Mouse (Mus musculus) mouse embryonic stem cell (cell line): ENCODE results near the gene Oxld1.

Experiments
- in situ Hi-C, 2 experiments: fragments of 300-500 bp; cut with MboI; formaldehyde crosslinking; loops; 1 replicate in 1 of 2; 3 replicates in 1 of 2; pipeline ENCODE4 v1.14.3; 2019 to 2020; ENCODE audit warnings: low sequenced_read_pairs in 2 of 2, low pct_unique_long_range_greater_than_20kb in 1 of 2, mixed read lengths in 1 of 2; ENCODE audit not compliant: unreplicated experiment in 1 of 2

Gene Oxld1

DNA sequence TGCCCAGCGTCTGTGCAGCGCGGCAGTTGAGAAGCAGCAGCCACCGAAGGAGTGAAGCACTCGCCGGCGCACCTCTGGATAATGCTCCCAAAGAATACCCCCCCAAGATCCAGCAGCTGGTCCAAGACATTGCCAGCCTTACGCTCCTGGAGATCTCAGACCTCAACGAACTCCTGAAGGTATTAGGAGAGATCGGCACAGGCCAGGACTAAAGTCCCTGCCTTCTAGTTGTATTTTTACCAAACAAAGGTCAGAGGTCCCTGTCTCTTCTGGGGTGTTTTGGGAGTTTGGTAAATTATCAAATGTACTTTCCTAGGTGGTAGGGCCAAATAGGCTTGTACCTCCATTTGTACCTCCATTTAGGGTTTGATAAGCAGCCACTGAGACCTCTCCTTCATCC is 27.4 kb upstream of the Oxld1 start:
- in situ Hi-C loops = no loop called here

- in situ Hi-C loops = no loop called here
Measured at GRCm38 (mm10) chr11:120484265-120484981, 26.6 kb upstream of the Oxld1 start, which contains the start of gene Mrpl12. Gene Mrpl12 (plus strand): TSS chr11:120484613.

GRCm38 (mm10) chr11:120483448-120483934 is 25.6 kb upstream of the Oxld1 start:
- in situ Hi-C loops = no loop called here

DNA sequence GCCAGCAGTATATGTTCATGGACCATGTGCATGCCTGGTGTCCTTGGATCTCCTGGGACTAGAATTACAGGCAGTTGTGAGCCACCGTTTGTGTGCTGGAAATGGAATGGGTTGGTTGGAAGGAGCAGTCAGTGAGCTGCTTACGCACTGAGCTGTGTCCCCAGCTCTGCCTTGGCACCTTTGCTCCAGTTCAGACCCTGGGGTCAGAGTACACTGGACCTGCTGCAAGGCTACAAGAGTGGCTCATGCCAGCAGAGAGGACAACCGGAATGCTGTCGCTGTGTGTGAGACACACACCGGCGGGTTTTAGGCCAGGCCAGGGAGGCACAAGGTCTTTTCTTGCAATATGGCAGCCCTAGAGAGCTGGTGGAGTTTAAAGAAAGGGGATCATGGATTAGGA is 14.2 kb upstream of the Oxld1 start:
- in situ Hi-C loops = no loop called here

DNA sequence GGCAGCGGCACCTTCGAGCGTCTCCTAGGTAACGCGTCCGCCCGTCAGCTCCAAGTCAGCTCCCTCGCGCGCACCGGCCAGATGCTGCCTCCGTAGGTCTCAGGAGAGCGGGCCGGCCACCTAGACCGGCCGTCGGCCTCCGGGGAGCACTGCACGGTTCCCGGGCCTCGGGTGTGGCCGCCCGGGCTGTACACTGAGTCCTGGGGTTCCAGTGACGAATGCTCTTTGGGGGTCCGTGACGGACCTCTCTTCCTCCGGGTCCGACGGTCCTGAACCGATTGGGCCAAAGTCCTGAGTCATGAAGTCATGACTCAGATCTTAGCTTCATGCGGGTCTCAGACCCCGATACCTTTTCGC is 9.8 kb upstream of the Oxld1 start:
- in situ Hi-C loops = no loop called here

DNA sequence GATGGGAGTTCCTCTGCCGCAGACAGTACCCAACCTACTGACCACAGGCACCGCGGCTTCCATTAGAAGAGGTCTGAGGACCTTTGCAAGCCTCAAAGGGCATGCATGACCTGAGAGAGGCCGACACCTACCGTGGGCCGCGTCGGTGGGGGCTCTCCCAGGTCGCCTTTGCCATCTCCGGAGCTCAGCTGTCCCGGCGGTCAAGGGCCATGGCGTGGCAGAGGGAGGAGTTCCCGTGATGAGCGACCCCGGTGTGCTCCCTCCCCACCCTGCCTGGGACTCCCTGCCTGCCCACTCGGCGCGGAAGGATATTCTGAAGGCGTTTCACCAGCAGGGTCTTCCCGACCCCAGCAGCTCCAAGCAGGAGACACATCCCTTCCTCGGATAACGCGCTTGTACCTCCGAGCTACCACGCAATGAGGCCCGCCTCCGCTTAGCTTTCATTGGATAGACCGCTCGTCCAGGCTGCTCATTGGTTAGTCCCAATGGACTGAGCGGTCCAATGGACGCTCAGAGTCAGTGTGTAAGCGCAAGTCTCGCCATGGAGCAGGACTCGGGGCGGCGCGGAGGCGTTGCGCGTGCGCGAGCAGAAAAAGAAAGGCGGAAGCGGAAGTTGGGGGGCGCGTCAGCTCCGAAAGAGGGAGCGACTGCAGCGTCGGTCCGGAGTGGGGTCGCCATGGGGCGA is 9.3 kb upstream of the Oxld1 start, which contains the start of gene Arl16:
Arl16 (minus strand) TSS at position 557 of the 685 bp plus-strand sequence.
- in situ Hi-C loops = no loop called here

DNA sequence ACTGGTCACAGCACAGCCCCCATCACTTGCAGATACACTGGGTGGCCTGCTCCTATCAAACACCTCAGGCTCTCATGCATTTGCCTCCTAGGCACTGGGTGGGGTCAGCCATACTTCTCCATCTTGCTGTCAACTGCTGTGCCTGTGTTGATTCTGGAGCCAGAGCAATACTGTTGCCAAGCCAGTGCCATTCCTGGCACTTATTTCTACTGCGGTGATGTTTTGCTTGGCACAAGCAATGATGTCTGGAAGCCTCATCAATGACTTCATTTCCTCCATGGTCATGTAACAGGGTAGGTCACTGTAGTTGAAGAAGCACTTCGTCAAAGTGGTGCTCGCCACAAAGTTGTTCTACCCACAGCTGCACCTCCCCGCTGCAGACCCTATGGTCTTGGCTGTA is 7.7 kb upstream of the Oxld1 start:
- in situ Hi-C loops = no loop called here

GRCm38 (mm10) chr11:120464365-120464764 is 6.5 kb upstream of the Oxld1 start:
- in situ Hi-C loops = no loop called here

DNA sequence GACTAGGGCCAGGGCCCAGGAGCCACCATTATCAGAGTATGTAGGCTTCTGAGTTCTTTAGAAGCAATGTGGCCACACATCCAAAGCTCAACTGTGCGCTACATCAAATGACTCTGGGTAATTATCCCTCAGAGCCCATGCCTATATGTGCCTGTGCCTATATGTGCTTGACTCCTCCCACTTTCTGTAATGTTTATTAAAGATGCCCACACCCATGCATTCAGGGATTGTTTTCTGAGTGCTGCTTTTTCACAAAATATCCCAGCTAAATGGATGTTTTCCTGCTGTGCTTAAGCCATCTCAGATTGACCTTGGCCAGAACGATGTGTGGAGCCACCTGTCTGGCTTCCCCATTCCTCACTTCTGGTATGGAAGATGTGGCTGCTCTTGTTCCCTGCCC is 5.7 kb upstream of the Oxld1 start:
- in situ Hi-C loops = no loop called here

GRCm38 (mm10) chr11:120458847-120459597 is 1.2 kb upstream of the Oxld1 start:
- in situ Hi-C loops = no loop called here

DNA sequence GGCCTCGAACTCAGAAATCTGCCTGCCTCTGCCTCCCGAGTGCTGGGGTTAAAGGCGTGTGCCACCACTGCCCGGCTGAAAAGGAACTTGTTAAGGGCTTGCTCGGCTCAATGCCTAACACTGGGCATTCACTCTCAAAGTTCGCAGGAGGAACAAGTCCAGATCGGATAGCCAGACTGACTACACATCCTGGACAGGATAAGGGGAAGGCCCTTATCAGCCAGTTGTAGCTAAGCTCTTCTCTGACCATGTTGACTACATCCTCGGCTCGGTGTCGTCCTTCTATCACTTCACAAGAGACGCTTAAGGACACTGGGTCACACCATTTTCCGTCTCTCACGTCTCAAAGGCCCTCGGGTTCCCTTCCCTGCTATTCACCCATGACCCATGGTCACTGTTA is 498 bp downstream of the Oxld1 start:
- in situ Hi-C loops = no loop called here

GRCm38 (mm10) chr11:120455413-120455812 is 2.5 kb downstream of the Oxld1 start:
- in situ Hi-C loops = no loop called here

DNA sequence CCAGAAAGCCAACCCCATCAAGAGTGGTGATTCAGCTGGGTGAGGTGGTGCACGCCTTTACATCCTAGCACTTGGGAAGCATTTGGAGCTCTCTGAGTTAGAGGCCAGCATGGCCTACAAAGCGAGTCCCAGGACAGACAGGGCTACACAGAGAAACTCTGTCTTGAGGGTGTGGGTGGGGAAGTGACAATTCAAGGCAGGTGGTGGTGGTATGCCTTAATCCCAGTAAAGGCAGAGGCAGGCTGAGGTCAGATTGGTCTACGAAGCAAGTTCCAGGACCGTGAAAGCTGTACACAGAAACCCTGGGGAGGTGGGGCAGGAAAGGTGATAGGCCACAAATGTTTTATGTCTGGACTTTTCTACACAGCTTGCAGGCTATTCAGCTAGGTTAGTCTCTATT is 2.9 kb downstream of the Oxld1 start:
- in situ Hi-C loops = no loop called here

DNA sequence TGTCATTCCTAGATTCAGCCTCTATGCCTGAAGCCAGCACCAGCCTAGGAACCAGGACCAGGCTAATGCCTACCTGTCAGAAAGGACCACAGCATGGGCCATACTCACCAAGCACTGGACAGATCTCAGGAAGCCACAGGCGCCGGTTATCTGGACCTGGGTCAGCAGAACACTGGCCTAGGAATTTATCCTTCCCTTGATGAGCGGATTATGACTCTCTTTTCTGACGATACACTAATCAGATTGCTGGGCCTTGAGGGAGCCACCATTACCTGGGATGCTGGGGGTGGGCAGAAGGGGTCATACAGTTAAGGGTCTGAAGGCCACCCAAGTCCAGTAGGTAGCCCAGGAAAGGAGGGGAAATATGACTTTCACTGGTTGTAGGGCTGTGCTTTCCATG is 4.6 kb downstream of the Oxld1 start, which contains the start of gene Pde6g:
Pde6g (minus strand) TSS at position 195 of the 400 bp plus-strand sequence.
- in situ Hi-C loops = no loop called here

- in situ Hi-C loops = no loop called here
Measured at GRCm38 (mm10) chr11:120452246-120452645, 5.6 kb downstream of the Oxld1 start.

- in situ Hi-C loops = no loop called here
Measured at GRCm38 (mm10) chr11:120447179-120447578, 10.7 kb downstream of the Oxld1 start.

DNA sequence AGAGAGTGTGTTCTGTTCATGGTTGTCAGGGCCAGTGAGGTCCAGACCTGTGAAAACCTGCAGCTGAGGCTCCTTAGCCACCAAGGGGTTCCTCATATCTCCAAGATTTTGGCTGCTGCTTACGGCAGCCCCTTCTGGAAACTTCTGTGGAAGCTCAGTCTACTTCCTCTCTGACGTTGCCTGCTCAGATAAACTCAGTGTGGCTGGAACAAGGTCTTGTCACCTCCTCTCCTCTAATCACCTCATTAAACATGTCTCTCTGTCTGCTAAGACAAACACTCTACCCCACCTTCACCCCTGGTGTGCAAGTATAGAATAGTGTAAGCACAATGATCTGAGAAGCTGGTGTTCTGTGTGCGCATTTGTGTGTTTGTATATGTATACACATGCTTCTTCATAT is 12.4 kb downstream of the Oxld1 start:
- in situ Hi-C loops = no loop called here

- in situ Hi-C loops = no loop called here
Measured at GRCm38 (mm10) chr11:120444106-120444505, 13.8 kb downstream of the Oxld1 start.

DNA sequence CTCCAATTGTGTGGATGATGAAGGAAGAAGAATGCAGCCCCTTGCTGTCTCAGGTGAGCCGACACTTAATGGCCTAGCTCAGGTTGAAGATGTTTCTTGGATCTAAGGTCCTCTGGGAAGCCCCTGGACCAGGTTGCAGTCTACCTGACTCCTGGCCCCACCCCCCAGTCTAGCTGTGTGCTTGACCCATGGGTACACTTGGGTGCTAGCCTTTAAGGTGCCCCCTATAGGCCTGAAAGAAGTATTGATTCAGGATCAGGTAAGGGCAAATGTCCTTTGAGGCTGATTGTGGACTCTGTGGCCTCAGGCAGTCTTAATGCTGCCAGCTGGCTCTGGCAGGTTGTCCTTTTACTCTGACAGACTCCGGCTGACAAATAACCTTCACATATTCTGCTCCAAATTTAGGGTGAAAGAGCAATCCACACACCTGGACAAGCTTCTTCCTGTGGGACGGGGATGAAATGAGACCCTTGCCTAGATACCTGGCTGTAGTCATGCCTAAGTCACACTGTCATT is 15.0 kb downstream of the Oxld1 start:
- in situ Hi-C loops = no loop called here
